Mouse (Mus musculus) limb, embryonic 15.5 days (tissue): ENCODE measurements around the gene Otub2. TPM values are rescaled to one million over a fixed set of nuclear protein-coding genes. Genes with fewer than 3 reads are reported as not detected.

ENCODE experiments used
- polyA plus RNA-seq: library from polyadenylated mRNA; unstranded; fragments of >200 nt; fragmentation: Nextera tagmentation; extraction: Ambion mirVana; gene quantifications from 2 replicates; pipeline ENCODE4 v1.2.1, GENCODE M21; 2015

The Otub2 gene
- polyA plus RNA-seq, 1 experiment from 2014 or later, result 9.8 TPM

Other genes starting within 250 kb of the Otub2 start
- 0.22 and 0.40 TPM in 2 replicates for gene Prima1, start 146.5 kb upstream of the Otub2 start, polyA plus RNA-seq
- gene Fam181a, start 77.7 kb upstream of the Otub2 start, polyA plus RNA-seq, result not detected in 2 replicates
- gene Asb2, start 32.7 kb upstream of the Otub2 start, polyA plus RNA-seq, result 5.9 and 18.6 TPM in 2 replicates
- 0.29 and 0.30 TPM in 2 replicates for gene 9330161L09Rik, start 19.1 kb downstream of the Otub2 start, polyA plus RNA-seq
- 91.4 and 94.7 TPM in 2 replicates for gene Ddx24, start 37.1 kb downstream of the Otub2 start, polyA plus RNA-seq
- 62.4 and 78.0 TPM in 2 replicates for gene Ifi27, start 45.5 kb downstream of the Otub2 start, polyA plus RNA-seq
- 11.1 and 14.3 TPM in 2 replicates for gene Ifi27l2a, start 55.0 kb downstream of the Otub2 start, polyA plus RNA-seq
- not detected in 2 replicates for gene Ifi27l2b, start 68.5 kb downstream of the Otub2 start, polyA plus RNA-seq
- gene Ppp4r4, start 143.6 kb downstream of the Otub2 start, polyA plus RNA-seq, result 0.36 and 0.67 TPM in 2 replicates
- 0.23 TPM in 1 of 2 replicates, not detected in the other for gene Serpina10, start 242.8 kb downstream of the Otub2 start, polyA plus RNA-seq